Mouse (Mus musculus) embryonic facial prominence, embryonic 10.5 days (tissue): ENCODE measurements around the gene Vmn2r83. TPM values are rescaled to one million over a fixed set of nuclear protein-coding genes. Genes with fewer than 3 reads are reported as not detected.

ENCODE experiments used
- DNase-seq: peaks from one replicate; pipeline ENCODE4 v3.0.0-alpha.2; 2017; ENCODE audit warnings: low spot score
- H3K27ac ChIP-seq: fragments of 300-500 bp; sonication (generic); replicated peaks from 2 replicates; pipeline ENCODE4 v1.5.1; 2016; ENCODE audit warnings: mild to moderate bottlenecking
- H3K27me3 ChIP-seq: fragments of 300-500 bp; sonication (generic); replicated peaks from 2 replicates; pipeline ENCODE4 v1.6.1; 2016; ENCODE audit warnings: low read depth, mild to moderate bottlenecking; ENCODE audit not compliant: poor library complexity, severe bottlenecking
- H3K36me3 ChIP-seq: fragments of 300-500 bp; sonication (generic); replicated peaks from 2 replicates; pipeline ENCODE4 v1.6.1; 2016; ENCODE audit warnings: mild to moderate bottlenecking, moderate library complexity
- H3K4me1 ChIP-seq: fragments of 300-500 bp; sonication (generic); 2 replicates; pipeline ENCODE4 v1.6.1; 2016
- H3K4me3 ChIP-seq: fragments of 300-500 bp; sonication (generic); 2 replicates; pipeline ENCODE4 v1.5.1; 2016; ENCODE audit warnings: mild to moderate bottlenecking, moderate library complexity
- H3K9me3 ChIP-seq: fragments of 300-500 bp; sonication (generic); 2 replicates; pipeline ENCODE4 v1.6.1; 2016; ENCODE audit warnings: mild to moderate bottlenecking
- WGBS: fragments of 180-500 bp; shearing (Covaris S2); methylation state at CpG from one replicate; pipeline ENCODE4 v1.1.7; 2016; 5-methylcytosine and 5-hydroxymethylcytosine counted together
- polyA plus RNA-seq: library from polyadenylated mRNA; unstranded; fragments of >200 nt; fragmentation: Nextera tagmentation; extraction: Ambion mirVana; gene quantifications from 2 replicates; pipeline ENCODE4 v1.2.1, GENCODE M21; 2016

Gene Vmn2r83
- polyA plus RNA-seq, 1 experiment from 2014 or later: not detected

GRCm38 (mm10) chr10:79530241-79530640, 61.7 kb downstream of the Vmn2r83 start:
- DNase-seq: peak; percentile 7
- WGBS: 77% methylated on average over 8 of the region's 8 CpGs
- no peak overlapping the region for H3K27ac ChIP-seq
- H3K36me3 ChIP-seq: peaks cover 49% of the 10 kb centered on the region
- no peak overlapping the region for H3K4me3 ChIP-seq
- H3K9me3 ChIP-seq: no peaks in the 10 kb centered on the region
- peaks cover 8% of the 10 kb centered on the region for H3K27me3 ChIP-seq
- H3K4me1 ChIP-seq: peaks cover 29% of the 10 kb centered on the region

- Histone ChIP-seq H3K4me1 (peaks cover 29% of the 10 kb centered on the region), H3K9me3 (no peaks in the 10 kb centered on the region), H3K4me3 (no peak overlapping the region), H3K27me3 (peaks cover 8% of the 10 kb centered on the region), H3K27ac (no peak overlapping the region), H3K36me3 (peaks cover 45% of the 10 kb centered on the region)
- peak; percentile 8 for DNase-seq
- WGBS: 95% methylated on average over 13 of the region's 13 CpGs
Observed at GRCm38 (mm10) chr10:79530721-79531120, 62.2 kb downstream of the Vmn2r83 start.

DNA sequence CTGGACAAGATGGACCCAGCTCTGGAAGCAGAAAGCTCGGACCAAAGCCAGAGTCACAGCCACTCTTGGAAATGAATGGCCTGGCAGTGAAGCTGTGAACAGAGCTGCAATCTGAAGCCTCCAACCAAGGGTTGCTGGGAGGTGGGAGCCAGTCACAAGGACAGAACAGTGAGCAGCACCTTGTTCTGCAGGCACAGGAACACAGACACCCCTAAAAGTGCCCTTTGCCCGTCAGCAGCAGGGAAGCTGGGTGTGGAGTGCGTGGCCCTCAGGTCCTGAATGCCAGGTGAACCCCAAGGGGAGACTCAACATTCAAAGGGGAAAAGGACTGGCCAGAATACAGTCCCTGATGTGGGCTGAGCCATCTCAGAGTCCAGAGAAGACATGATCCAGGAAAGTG, 63.1 kb downstream of the Vmn2r83 start:
- 85% methylated on average over 3 of the region's 3 CpGs for WGBS

GRCm38 (mm10) chr10:79532678-79533077, 64.1 kb downstream of the Vmn2r83 start:
- H3K27me3 ChIP-seq: peaks cover 8% of the 10 kb centered on the region
- H3K27ac ChIP-seq: peak overlapping the region; percentile 80
- peaks cover 29% of the 10 kb centered on the region for H3K4me1 ChIP-seq
- peaks cover 30% of the 10 kb centered on the region for H3K36me3 ChIP-seq
- 25% methylated on average over 3 of the region's 3 CpGs for WGBS
- DNase-seq: peak; percentile 22
- peak overlapping the region; percentile 81 for H3K4me3 ChIP-seq
- no peaks in the 10 kb centered on the region for H3K9me3 ChIP-seq

More for the DNA sequence above, 63.1 kb downstream of the Vmn2r83 start:
- Histone ChIP-seq H3K9me3 (no peaks in the 10 kb centered on the region), H3K4me3 (no peak overlapping the region), H3K4me1 (peaks cover 29% of the 10 kb centered on the region), H3K27me3 (peaks cover 8% of the 10 kb centered on the region), H3K27ac (no peak overlapping the region), H3K36me3 (peaks cover 36% of the 10 kb centered on the region)
- peak; percentile 7 for DNase-seq

DNA sequence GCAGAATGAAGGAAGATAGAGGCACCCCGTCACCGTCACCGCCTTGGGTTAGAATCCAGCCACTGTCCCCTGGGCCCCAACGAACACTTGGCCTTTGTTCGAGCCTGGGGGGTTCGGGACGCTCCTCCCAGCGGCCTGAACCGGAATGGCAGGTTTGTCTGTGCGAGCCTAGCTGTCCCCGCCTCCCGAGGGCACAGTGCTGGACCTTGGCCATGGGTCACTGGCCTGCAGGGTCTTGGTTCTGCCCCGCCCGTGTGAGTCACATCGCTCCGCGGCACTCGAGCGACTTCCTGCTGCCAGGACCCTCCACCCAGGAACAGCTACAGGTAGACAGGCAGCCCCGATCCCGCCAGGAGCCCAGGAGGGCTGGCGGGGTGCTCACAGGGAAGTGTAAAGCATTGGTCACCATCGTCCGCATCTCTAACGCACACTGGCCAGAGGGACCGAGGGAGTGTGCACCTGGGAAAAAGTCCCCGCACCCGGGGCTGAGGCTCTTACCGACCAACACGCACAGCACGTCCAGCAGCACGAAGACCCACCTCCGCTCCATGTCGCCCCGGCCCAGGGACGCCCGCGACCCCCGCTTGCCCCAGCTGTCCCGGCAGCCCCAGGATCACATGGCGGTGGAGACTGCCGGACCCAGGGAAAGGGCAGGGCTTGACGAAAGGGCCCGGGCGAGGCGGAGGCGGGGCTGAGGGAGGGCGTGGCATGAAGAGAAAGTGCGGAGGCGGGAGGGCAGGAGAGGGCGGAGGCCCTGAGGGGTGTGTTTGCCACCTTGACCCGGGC, 64.8 kb downstream of the Vmn2r83 start, which contains the start of gene Plpp2:
Plpp2 (minus strand) TSS at position 671 of the 786 bp plus-strand sequence.
- Histone ChIP-seq H3K27ac (peak within 1 kb of the TSS; percentile 80), H3K9me3 (no peaks in the 10 kb centered on the region), H3K36me3 (peaks cover 32% of the 10 kb centered on the region), H3K27me3 (peaks cover 8% of the 10 kb centered on the region), H3K4me1 (peaks cover 29% of the 10 kb centered on the region), H3K4me3 (peak within 1 kb of the TSS; percentile 81)
- under 1% methylated on average over 52 of the region's 52 CpGs for WGBS
- peak; percentile 89 for DNase-seq

GRCm38 (mm10) chr10:79534426-79534825, 65.9 kb downstream of the Vmn2r83 start:
- Histone ChIP-seq H3K27ac (no peak overlapping the region), H3K36me3 (peaks cover 33% of the 10 kb centered on the region), H3K9me3 (no peaks in the 10 kb centered on the region), H3K4me1 (peaks cover 29% of the 10 kb centered on the region), H3K27me3 (peaks cover 8% of the 10 kb centered on the region), H3K4me3 (no peak overlapping the region)
- 80% methylated on average over 2 of the region's 2 CpGs for WGBS
- peak; percentile 6 for DNase-seq

DNA sequence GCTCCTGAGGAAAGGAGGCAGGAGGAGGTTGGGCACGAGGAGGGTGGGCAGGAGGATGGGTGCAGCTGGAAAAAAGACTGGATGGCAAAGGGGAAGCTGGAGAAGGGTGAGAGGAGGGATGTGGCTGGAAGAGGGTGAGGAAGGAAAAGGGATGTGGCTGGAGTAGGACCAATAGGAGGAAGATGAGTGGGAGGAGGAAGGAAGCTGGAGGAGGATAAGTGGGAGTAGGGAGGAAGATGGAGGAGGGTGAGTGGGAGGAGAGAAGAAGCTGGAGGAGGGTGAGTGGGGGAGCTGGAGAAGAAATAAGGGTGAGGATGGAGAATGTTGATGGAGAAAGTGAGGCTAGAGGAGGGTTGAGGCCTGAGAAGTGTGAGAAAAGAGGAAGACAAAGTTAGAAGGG, 66.9 kb downstream of the Vmn2r83 start:
- H3K27ac ChIP-seq: no peak overlapping the region
- peaks cover 33% of the 10 kb centered on the region for H3K36me3 ChIP-seq
- 61% methylated on average over 1 of the region's 1 CpGs for WGBS
- peaks cover 8% of the 10 kb centered on the region for H3K27me3 ChIP-seq
- no peak overlapping the region for H3K4me3 ChIP-seq
- no peaks in the 10 kb centered on the region for H3K9me3 ChIP-seq
- peaks cover 26% of the 10 kb centered on the region for H3K4me1 ChIP-seq
- DNase-seq: peak; percentile 6

DNA sequence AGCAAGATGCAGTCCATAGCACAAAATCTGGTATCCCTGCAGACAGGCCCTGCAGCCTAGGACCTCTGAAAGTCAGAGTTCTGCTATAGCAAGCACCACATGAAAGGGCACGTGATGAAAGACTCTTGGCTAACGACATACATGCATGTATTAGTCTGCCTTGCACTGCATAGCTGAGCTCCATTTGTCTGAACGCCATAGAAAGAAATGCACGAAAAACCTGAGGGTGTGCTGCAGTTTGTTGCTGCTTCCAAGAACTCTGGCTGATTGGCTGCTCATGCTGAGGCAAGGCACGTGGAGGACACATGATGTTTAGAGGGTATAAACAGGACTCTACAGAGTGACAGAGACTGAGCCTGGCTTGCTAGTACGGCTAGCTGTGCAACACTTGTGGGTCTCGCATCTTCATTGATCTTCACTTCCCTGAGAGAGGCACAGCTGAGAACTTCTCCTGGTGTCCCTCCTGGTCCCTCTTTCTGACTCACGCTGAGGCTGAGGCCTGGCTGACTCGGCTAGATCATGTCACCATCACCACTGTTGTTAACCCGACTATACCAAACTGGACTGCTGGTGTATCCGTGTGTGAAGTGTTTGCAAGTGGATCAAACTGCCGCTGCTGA, 68.0 kb downstream of the Vmn2r83 start:
- H3K4me3 ChIP-seq: no peak overlapping the region
- WGBS: 77% methylated on average over 12 of the region's 12 CpGs
- H3K9me3 ChIP-seq: no peaks in the 10 kb centered on the region
- no peak overlapping the region for H3K27ac ChIP-seq
- H3K36me3 ChIP-seq: peaks cover 44% of the 10 kb centered on the region
- H3K4me1 ChIP-seq: peaks cover 26% of the 10 kb centered on the region
- peaks cover 8% of the 10 kb centered on the region for H3K27me3 ChIP-seq
- DNase-seq: peak; percentile 6

- no peak overlapping the region for H3K4me3 ChIP-seq
- H3K27me3 ChIP-seq: peaks cover 8% of the 10 kb centered on the region
- DNase-seq: peak; percentile 7
- peaks cover 18% of the 10 kb centered on the region for H3K4me1 ChIP-seq
- no peak overlapping the region for H3K27ac ChIP-seq
- H3K9me3 ChIP-seq: no peaks in the 10 kb centered on the region
- 92% methylated on average over 7 of the region's 7 CpGs for WGBS
- H3K36me3 ChIP-seq: peaks cover 51% of the 10 kb centered on the region
Observed at GRCm38 (mm10) chr10:79537271-79537670, 68.7 kb downstream of the Vmn2r83 start.

GRCm38 (mm10) chr10:79537781-79538180, 69.2 kb downstream of the Vmn2r83 start:
- peaks cover 56% of the 10 kb centered on the region for H3K36me3 ChIP-seq
- 90% methylated on average over 2 of the region's 2 CpGs for WGBS
- no peak overlapping the region for H3K4me3 ChIP-seq
- peaks cover 8% of the 10 kb centered on the region for H3K27me3 ChIP-seq
- H3K9me3 ChIP-seq: no peaks in the 10 kb centered on the region
- peak; percentile 5 for DNase-seq
- H3K27ac ChIP-seq: no peak overlapping the region
- peaks cover 13% of the 10 kb centered on the region for H3K4me1 ChIP-seq

DNA sequence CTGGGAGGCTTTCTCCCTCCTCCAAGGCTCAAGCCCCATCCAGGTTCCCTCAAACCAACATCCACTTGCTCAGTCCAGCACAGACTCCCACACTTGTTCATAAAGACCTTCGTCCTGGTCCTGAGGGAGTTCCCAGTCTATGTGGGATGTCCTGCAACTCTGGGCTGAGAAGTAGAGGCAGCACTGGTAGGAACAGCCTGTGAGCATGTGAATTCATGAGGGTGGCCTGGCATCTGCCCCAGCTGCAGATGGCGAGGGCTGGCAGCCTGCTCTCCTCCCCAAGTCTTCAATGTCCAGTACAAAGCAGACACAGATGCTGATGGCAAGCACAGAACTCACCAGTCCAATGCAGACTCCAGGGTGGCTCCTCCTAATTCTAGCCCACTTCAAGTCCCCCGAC, 69.8 kb downstream of the Vmn2r83 start:
- 94% methylated on average over 3 of the region's 3 CpGs for WGBS
- Histone ChIP-seq H3K27me3 (peaks cover 8% of the 10 kb centered on the region), H3K4me3 (no peak overlapping the region), H3K9me3 (no peaks in the 10 kb centered on the region), H3K36me3 (peaks cover 61% of the 10 kb centered on the region), H3K4me1 (peaks cover 8% of the 10 kb centered on the region), H3K27ac (no peak overlapping the region)
- peak; percentile 7 for DNase-seq

DNA sequence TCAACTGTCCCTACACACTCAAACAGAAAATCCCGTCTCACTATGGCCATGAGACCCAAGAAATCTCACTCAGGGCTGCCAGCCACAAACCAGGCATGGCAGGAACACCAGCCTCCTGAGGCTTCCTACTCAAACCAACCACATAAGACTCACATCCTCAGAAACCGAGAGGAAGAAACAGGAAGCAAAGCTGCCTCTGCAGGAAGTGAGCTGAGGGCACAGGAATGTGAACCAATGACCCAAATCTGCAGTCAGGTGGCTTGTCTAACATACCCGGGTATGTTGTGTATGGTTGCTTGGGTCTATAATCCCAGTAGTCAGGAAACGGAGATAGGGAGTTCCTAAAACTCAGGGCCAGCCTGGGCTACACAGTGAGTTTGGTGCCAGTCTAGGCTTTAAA, 70.3 kb downstream of the Vmn2r83 start:
- peaks cover 67% of the 10 kb centered on the region for H3K36me3 ChIP-seq
- 71% methylated on average over 4 of the region's 4 CpGs for WGBS
- no peak overlapping the region for H3K4me3 ChIP-seq
- no peak overlapping the region for H3K27ac ChIP-seq
- peak; percentile 7 for DNase-seq
- H3K9me3 ChIP-seq: no peaks in the 10 kb centered on the region
- peaks cover 8% of the 10 kb centered on the region for H3K27me3 ChIP-seq
- H3K4me1 ChIP-seq: peaks cover 2% of the 10 kb centered on the region
